In the genomic region with DNA sequence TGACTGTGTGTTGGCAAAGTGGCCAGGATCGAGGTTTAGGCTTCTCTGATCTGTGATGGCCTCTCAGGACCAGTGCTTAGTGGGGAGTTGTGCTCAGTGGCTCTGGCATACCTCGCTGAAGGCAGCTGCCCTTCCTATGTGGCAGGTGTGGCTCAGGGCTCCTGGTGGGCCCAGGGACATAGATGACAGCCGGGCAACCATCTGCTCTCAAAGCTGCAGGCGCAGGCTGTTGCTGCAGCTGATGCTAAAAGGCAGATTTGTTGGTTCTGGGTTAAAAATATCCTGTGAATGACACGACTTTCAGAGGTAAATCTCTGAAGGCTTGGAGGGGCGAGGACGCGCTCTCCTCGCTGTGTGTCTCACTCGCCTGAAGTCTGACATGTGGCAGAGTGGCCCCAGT, we compare ENCODE assay signal across 12 mouse cellular contexts.
DNase-seq lines count a peak whose midpoint lies in the region; ATAC-seq and TF ChIP-seq lines count a peak whose summit lies in the region.
"Had no signal": no experiment of that assay in that cellular context is flagged by ENCODE, and none has a peak within 500 bp of the region (broad histone marks: within the 10 kb centered on the region; RNA-seq: fewer than 3 reads in every experiment).

No protein-coding gene starts in this region.

- H3K4me2 ChIP-seq in limb, embryonic 14.5 days (replicated peaks; ENCODE audit: low read depth, low read length, severe bottlenecking), result no peak overlapping the region
- no peak overlapping the region for H3K4me2 ChIP-seq in kidney, embryonic 16.5 days (replicated peaks; ENCODE audit: low read depth, low read length)

- no peaks in the 10 kb centered on the region for H3K4me1 ChIP-seq in limb, embryonic 14.5 days (ENCODE audit: control insufficient read depth, insufficient read depth, low read length)
- peaks cover 20% of the 10 kb centered on the region for H3K4me1 ChIP-seq in limb, embryonic 10.5 days
- H3K4me1 ChIP-seq in kidney, embryonic 16.5 days (ENCODE audit: insufficient read depth, low read length), result no peaks in the 10 kb centered on the region

- H3K9ac ChIP-seq in limb, embryonic 14.5 days (ENCODE audit: low read depth, low read length, severe bottlenecking), result no peak overlapping the region
- H3K9ac ChIP-seq in kidney, embryonic 16.5 days (replicated peaks; ENCODE audit: low read length), result no peak overlapping the region

- no peak overlapping the region for H3K4me3 ChIP-seq in limb, embryonic 14.5 days (replicated peaks; ENCODE audit: low read length)
- no peak overlapping the region for H3K4me3 ChIP-seq in limb, embryonic 10.5 days
- H3K4me3 ChIP-seq in kidney, embryonic 16.5 days (ENCODE audit: low read length), result no peak overlapping the region

- H3K36me3 ChIP-seq in limb, embryonic 14.5 days (ENCODE audit: control insufficient read depth, insufficient read depth, low read length), result no peaks in the 10 kb centered on the region
- no peaks in the 10 kb centered on the region for H3K36me3 ChIP-seq in limb, embryonic 10.5 days
- no peaks in the 10 kb centered on the region for H3K36me3 ChIP-seq in kidney, embryonic 16.5 days (ENCODE audit: insufficient read depth, low read length)

- no peaks in the 10 kb centered on the region for H3K27me3 ChIP-seq in limb, embryonic 14.5 days (ENCODE audit: control insufficient read depth, insufficient read depth, low read length)
- H3K27me3 ChIP-seq in limb, embryonic 10.5 days (ENCODE audit: low read depth, poor library complexity, severe bottlenecking), result no peaks in the 10 kb centered on the region
- H3K27me3 ChIP-seq in kidney, embryonic 16.5 days (ENCODE audit: insufficient read depth, low read length), result no peaks in the 10 kb centered on the region
- H3K27me3 ChIP-seq: CH12.LX had no signal

- no peaks in the 10 kb centered on the region for H3K9me3 ChIP-seq in limb, embryonic 14.5 days (ENCODE audit: control insufficient read depth, low read length)
- no peaks in the 10 kb centered on the region for H3K9me3 ChIP-seq in limb, embryonic 10.5 days (replicated peaks)
- no peaks in the 10 kb centered on the region for H3K9me3 ChIP-seq in kidney, embryonic 16.5 days (ENCODE audit: low read length)

- 88% methylated on average over 10 of the region's 10 CpGs for WGBS in limb, embryonic 14.5 days
- 88% methylated on average over 10 of the region's 10 CpGs for WGBS in limb, embryonic 10.5 days
- 88% methylated on average over 10 of the region's 10 CpGs for WGBS in kidney, embryonic 16.5 days

- no peak for TF ChIP-seq POLR2A in limb, embryonic 14.5 days (IDR thresholded peaks at IDR 0.05; ENCODE audit: borderline replicate concordance, extremely low read depth, insufficient read depth, insufficient read length)

- H3K27ac ChIP-seq in limb, embryonic 14.5 days (replicated peaks; ENCODE audit: low read depth, low read length), result no peak overlapping the region
- H3K27ac ChIP-seq in limb, embryonic 10.5 days, result no peak overlapping the region
- H3K27ac ChIP-seq in kidney, embryonic 16.5 days (ENCODE audit: low read length), result no peak overlapping the region

- DNase-seq in limb, embryonic 14.5 days (ENCODE audit: low spot score), result no peak
- DNase-seq in limb, embryonic 10.5 days (ENCODE audit: low spot score), result no peak
- DNase-seq in cerebellum, postnatal 10 days, result peak; percentile 77 to 83
- DNase-seq in layer of hippocampus, postnatal 25 days (ENCODE audit: extremely low spot score in 1 of 2, low spot score in 1 of 2), result peak; percentile 42 to 48
- peak; percentile 26 for DNase-seq in right cerebral cortex, postnatal 4 days
- DNase-seq in urinary bladder, postnatal 14 days (ENCODE audit: low spot score), result no peak
- DNase-seq: kidney, adult 9 months; liver; lung, postnatal 14 days; midbrain, embryonic 14.5 days had no signal

- ATAC-seq in limb, embryonic 14.5 days (ENCODE audit: low FRiP score, low read depth), result 0 out of 2 replicates have a peak, but pooled peaks have one; percentile 37
- ATAC-seq in kidney, embryonic 16.5 days (ENCODE audit: low FRiP score, low TSS enrichment), result no peak

Comparison
In these comparisons a context has a peak if more than half of its experiments do, and no peak if none do; other contexts are left out.
1. DNase-seq: peak in cerebellum, postnatal 10 days (2 of 2), layer of hippocampus, postnatal 25 days (2 of 2) and right cerebral cortex, postnatal 4 days (single experiment); none in limb, embryonic 14.5 days (single experiment), limb, embryonic 10.5 days (single experiment) and urinary bladder, postnatal 14 days (single experiment).